Mouse (Mus musculus) embryo, embryonic 9.5 days (tissue): ENCODE results near the gene Cpsf6.

ENCODE experiments used
- DNase-seq: peaks from one replicate; pipeline ENCODE4 v3.0.0-alpha.2; 2017; ENCODE audit errors: extremely low spot score

Cpsf6 gene

GRCm38 (mm10) chr10:117379908-117380307 lies at the start of gene Cpsf6:
TSS of gene Cpsf6 (minus strand) at chr10:117380015.
- DNase-seq, result no peak

- DNase-seq, result no peak
These were observed 46.8 kb upstream of the Cpsf6 start for GRCm38 (mm10) chr10:117426615-117426969.

DNA sequence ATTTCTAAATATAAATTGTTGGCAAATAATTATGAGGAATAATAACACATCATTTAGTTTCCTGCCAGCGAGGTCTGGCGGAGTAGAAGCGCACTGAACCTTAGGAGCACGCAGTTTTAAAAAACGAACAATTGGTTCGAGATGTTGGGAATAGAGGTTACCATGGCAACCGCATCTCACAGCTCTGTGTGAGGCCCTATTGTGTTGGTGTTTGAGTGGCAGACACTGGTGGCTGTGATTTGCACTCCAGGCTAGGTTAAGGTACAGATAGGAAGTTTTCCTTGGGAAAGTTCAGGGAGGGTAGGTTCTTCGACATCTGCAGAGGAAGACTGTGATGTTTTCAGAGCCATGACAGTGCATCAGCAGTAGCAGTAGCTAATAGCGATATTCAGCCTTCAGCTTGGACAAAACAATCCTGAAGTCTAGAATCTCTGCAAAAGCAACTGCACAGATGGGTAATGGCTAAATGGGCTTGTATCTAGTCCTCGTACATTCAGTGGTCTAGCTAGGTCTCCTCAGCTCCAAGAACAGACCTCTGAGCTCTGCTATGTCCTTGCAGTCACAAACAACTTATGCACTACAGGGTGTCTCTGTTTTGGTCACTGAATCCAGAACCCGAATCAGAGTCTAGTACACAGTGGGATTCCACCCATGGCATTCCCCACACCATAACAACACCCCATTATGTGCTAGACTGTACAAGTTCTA lies 46.2 kb upstream of the Cpsf6 start:
- no peak for DNase-seq

DNA sequence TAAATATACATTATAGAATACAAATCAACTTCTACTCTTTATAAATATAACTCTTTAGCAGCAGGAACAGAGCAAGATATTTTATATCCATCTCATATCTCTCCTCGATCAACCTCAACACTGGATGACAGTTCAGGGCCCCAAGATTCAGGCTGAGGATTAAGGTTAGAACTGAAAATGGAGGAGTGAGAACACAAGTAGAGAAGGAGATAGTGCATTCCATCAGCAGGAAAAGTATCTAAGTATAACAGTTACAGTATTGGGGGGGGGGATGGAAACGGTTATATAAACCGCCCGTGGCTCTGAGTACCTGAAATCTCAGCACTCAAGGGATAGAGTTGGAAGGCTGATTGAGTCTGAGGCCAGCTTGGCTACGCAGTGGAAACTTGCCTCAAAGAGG lies 45.2 kb upstream of the Cpsf6 start:
- DNase-seq, result no peak

- DNase-seq, result no peak
These were observed 44.5 kb upstream of the Cpsf6 start for GRCm38 (mm10) chr10:117424146-117424905.

DNA sequence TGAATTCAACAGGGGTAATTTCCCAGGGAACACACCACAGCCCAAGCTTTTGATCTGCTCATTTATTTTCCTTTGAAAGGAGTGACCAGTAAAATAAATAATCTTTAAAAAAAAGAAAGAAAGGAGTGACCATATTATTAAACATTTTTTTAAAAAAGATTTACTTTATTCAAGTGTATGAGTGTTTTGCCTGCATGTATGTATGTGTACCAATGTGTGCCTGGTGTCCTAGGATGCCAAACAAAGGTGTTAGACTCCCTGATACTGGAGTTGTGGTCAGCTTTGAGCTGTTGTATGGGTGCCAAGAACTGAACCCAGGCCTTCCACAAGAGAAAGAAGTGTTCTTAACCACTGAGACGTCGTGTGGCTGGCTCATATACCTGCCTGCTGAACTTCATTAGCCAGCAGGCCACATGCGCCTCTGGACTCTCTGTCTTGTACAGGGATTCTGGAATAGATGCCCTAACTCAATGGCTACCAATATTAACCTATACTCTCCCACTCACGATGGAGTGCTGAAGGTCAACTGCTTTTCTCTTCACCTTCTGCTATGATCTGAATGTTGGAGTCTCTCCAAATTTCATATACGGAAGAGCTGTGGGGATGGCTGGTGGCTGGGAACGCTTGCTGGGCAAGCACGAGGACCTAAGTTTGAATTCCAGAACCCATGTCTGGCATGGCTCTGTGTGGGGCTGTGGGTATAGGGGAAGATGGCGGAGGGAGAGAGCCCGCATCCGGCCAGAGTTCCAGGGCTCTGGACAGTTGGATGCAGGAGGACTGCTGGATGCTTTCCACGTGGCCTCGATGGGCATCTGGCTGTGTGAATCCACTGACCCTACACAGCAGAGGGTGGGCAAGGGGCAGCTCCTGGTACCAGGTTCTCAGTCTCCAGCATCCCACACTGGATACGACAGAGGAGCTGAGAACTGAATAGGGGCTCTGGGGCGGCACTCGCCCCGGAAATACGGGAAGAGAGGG lies 43.5 kb upstream of the Cpsf6 start:
- no peak for DNase-seq

GRCm38 (mm10) chr10:117422174-117422808 lies 42.5 kb upstream of the Cpsf6 start:
- DNase-seq, result no peak

DNA sequence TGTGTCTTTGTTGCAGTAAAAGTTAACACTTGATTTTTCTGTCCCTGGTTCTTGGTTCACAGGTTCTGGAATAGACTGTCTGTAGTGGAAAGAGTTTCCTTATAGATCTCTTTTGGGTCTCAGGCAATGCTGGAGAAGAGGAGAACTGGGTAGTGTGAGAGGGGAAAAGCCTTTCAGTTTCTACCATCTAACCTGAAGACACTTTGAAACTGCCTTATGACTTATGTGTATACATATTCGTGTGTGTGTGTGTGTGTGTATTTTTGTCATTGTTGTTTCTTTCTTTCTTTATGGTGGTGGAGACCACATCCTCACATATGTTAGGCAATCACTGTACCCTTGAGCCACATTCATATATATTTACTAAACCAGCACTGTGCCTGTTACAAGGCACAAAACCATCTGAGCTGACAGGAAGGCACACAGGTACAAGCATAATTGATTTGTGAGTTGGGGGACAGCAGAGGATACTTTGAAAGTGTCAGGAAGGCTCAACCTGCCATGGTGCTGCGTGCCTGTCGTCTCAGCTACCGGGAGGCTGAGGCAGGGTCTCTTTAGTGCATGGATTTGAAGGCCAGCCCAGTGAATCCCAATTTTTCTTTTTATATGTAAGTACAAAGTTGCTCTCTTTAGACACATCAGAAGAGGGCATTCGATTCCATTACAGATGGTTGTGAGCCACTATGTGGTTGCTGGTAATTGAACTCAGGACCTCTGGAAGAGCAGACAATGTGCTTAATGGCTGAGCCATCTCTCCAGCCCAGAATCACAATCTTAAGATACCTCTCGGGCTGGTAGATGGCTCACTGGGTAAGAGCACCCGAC lies 41.7 kb upstream of the Cpsf6 start:
- DNase-seq, result no peak

- no peak for DNase-seq
These were observed 40.9 kb upstream of the Cpsf6 start for GRCm38 (mm10) chr10:117420502-117421282.

GRCm38 (mm10) chr10:117419577-117420290 lies 39.9 kb upstream of the Cpsf6 start:
- DNase-seq, result no peak

DNA sequence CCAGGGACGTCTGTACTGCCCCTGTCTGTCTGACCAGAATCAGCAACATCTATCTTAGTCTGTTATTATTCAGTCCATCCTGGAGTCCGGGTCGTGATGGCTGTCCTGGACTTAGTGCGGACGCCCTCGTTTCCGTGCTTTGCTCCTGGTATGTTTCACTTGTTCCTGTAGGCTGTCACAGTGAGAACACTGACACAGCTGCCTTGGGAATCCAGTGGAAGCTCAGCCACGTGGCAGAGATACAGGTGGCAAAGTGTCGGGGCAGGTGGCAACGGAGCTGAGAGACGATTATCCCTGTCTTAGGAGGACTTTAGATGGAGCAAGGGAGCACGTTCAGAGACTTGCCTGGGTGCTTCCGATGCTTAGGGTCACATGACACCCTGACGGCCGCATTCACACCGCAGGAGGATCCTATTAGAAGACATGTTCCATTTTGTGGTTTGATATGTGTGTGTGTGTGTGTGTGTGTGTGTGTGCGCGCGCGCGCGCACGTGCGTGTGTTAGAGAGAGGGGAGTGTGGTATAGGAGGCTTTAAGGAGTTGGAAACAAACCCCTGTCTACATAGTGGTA lies 38.9 kb upstream of the Cpsf6 start:
- DNase-seq, result no peak

DNA sequence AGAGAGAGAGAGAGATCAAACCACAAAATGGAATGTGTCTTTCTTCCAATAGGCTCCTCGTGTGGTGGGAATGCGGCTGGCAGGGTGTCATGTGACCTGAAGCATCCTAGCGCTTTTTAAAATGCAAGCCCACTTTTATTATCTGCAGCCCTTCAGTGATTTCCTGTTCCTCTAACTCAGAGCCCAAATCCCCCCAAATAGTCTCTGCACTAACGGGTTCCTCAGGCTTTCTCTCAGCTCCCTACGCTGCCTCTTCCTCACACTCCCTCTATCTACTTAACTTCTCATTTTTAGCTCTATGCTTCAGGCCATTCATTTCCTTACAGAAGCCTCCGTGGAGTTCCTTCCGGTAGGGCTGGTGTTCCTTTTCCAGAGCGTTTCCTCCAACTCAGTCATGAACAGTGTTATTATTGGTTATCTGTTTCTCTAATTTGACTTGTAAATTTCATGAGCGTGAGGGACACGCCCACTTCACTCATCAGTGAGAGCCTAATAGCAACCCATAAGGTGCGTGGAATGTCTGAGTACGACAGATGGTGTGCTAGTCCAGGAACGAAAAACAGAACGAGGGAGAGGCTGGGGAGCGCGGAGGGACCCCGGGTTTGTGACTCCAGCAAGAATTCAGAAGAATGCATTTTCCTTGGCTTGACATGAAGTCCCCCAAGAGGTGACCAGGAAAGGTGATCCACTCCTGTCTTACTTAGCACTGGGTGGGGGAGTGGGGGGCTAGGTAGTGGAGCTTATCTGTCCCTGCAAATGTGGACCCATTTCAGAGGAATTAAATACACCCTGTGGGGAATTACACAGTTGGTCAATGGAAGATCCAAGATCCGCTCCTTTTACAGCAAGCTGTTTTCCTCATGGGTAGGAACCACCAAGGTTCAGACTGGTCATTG lies 38.2 kb upstream of the Cpsf6 start:
- DNase-seq, result peak; percentile 27

- DNase-seq, result no peak
These were observed 37.6 kb upstream of the Cpsf6 start for GRCm38 (mm10) chr10:117417470-117417767.

- DNase-seq, result no peak
These were observed 37.0 kb upstream of the Cpsf6 start for GRCm38 (mm10) chr10:117416636-117417469.

- no peak for DNase-seq
These were observed 36.3 kb upstream of the Cpsf6 start for GRCm38 (mm10) chr10:117416095-117416494.

- DNase-seq, result no peak
These were observed 35.7 kb upstream of the Cpsf6 start for GRCm38 (mm10) chr10:117415364-117416057.

DNA sequence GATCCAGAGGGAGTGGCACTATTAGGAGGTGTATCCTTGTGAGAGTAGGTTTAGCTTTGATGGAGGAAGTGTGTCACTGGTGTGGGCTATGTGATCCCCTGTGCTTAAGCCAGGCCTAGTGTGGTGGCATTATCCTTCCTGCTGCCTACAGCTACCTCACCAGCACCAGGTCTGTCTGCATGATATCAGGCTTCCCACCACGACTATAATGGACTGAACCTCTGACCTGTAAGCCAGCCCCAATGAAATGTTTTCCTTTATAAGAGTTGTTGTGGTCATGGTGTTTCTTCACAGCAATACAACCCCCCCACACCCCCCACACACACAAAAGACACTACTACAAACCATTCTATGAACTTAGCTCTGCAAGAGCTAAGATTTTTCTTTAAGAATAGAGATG lies 34.9 kb upstream of the Cpsf6 start:
- DNase-seq, result no peak
